ENCODE assay signal across 22 mouse cellular contexts in genomic region chr1:40889617-40890016, GRCm38 (mm10).
A peak's percentile ranks its signal among the peaks of the same experiment; 100 is the strongest.
DNase-seq lines count a peak whose midpoint lies in the region; ATAC-seq lines count a peak whose summit lies in the region.
"Had no signal": no experiment of that assay in that cellular context is flagged by ENCODE, and none has a peak within 500 bp of the region (broad histone marks: within the 10 kb centered on the region; RNA-seq: fewer than 3 reads in every experiment).

No protein-coding gene starts in this region.

- peak overlapping the region; percentile 1 for H3K4me2 ChIP-seq in forebrain, embryonic 16.5 days (ENCODE audit: low read length)
- H3K4me2 ChIP-seq in forebrain, embryonic 13.5 days, result no peak overlapping the region
- no peak overlapping the region for H3K4me2 ChIP-seq in midbrain, embryonic 14.5 days (ENCODE audit: low read length)
- no peak overlapping the region for H3K4me2 ChIP-seq in midbrain, embryonic 13.5 days (replicated peaks)
- H3K4me2 ChIP-seq: forebrain, embryonic 12.5 days; heart, embryonic 11.5 days; hindbrain, embryonic 12.5 days had no signal

- H3K36me3 ChIP-seq in forebrain, embryonic 16.5 days (ENCODE audit: control insufficient read depth, insufficient read depth), result no peaks in the 10 kb centered on the region
- no peaks in the 10 kb centered on the region for H3K36me3 ChIP-seq in forebrain, embryonic 13.5 days (ENCODE audit: poor library complexity, severe bottlenecking)
- no peaks in the 10 kb centered on the region for H3K36me3 ChIP-seq in midbrain, embryonic 14.5 days (ENCODE audit: control insufficient read depth, insufficient read depth, low read length)
- no peaks in the 10 kb centered on the region for H3K36me3 ChIP-seq in midbrain, embryonic 13.5 days
- no peaks in the 10 kb centered on the region for H3K36me3 ChIP-seq in limb, embryonic 10.5 days
- H3K36me3 ChIP-seq: embryonic facial prominence, embryonic 13.5 days; forebrain, embryonic 12.5 days; hindbrain, embryonic 12.5 days; hindbrain, embryonic 15.5 days had no signal

- peak; percentile 33 for DNase-seq in heart, adult 11 months
- no peak for DNase-seq in heart, adult 18-20 months
- peak; percentile 26 for DNase-seq in midbrain, embryonic 14.5 days
- DNase-seq in limb, embryonic 10.5 days (ENCODE audit: low spot score), result peak; percentile 18
- DNase-seq in adrenal gland, postnatal 4 days (ENCODE audit: low spot score in 2 of 2), result no peak
- DNase-seq: adrenal gland, adult 2 months; adrenal gland, postnatal 14 days; cerebellum, adult 11 months; cerebellum, adult 2 months; cerebellum, adult 9-11 months; cerebellum, postnatal 25 days had no signal

- H3K9me3 ChIP-seq in forebrain, embryonic 16.5 days (ENCODE audit: control insufficient read depth, low read length), result no peaks in the 10 kb centered on the region
- H3K9me3 ChIP-seq in forebrain, embryonic 13.5 days (replicated peaks), result no peaks in the 10 kb centered on the region
- no peaks in the 10 kb centered on the region for H3K9me3 ChIP-seq in midbrain, embryonic 14.5 days (ENCODE audit: control insufficient read depth, low read length)
- H3K9me3 ChIP-seq in midbrain, embryonic 13.5 days, result no peaks in the 10 kb centered on the region
- H3K9me3 ChIP-seq in limb, embryonic 10.5 days (replicated peaks), result no peaks in the 10 kb centered on the region
- H3K9me3 ChIP-seq: embryonic facial prominence, embryonic 13.5 days; forebrain, embryonic 12.5 days; hindbrain, embryonic 12.5 days; hindbrain, embryonic 15.5 days had no signal

- H3K27ac ChIP-seq in forebrain, embryonic 16.5 days (ENCODE audit: low read length), result no peak overlapping the region
- H3K27ac ChIP-seq in forebrain, embryonic 13.5 days, result no peak overlapping the region
- H3K27ac ChIP-seq in midbrain, embryonic 14.5 days (replicated peaks; ENCODE audit: low read depth, low read length), result no peak overlapping the region
- H3K27ac ChIP-seq in midbrain, embryonic 13.5 days, result no peak overlapping the region
- no peak overlapping the region for H3K27ac ChIP-seq in limb, embryonic 10.5 days
- H3K27ac ChIP-seq: forebrain, embryonic 12.5 days; hindbrain, embryonic 12.5 days; hindbrain, embryonic 15.5 days had no signal

- no peak for ATAC-seq in forebrain, embryonic 16.5 days
- ATAC-seq in forebrain, embryonic 13.5 days, result no peak
- no peak for ATAC-seq in midbrain, embryonic 14.5 days (ENCODE audit: low FRiP score, low TSS enrichment)
- ATAC-seq in midbrain, embryonic 13.5 days, result no peak
- ATAC-seq: CD4-positive, CD25-positive, alpha-beta regulatory T cell, adult 4 months; inflammation-experienced regulatory T-cells, adult 6 months; intestine, embryonic 16.5 days had no signal

- WGBS in forebrain, embryonic 16.5 days, result 41% methylated on average over 14 of the region's 14 CpGs
- 78% methylated on average over 14 of the region's 14 CpGs for WGBS in forebrain, embryonic 13.5 days
- 75% methylated on average over 14 of the region's 14 CpGs for WGBS in midbrain, embryonic 14.5 days
- 77% methylated on average over 14 of the region's 14 CpGs for WGBS in midbrain, embryonic 13.5 days
- 89% methylated on average over 14 of the region's 14 CpGs for WGBS in limb, embryonic 10.5 days

- no peak overlapping the region for H3K4me3 ChIP-seq in forebrain, embryonic 16.5 days (replicated peaks; ENCODE audit: low read length)
- H3K4me3 ChIP-seq in forebrain, embryonic 13.5 days, result no peak overlapping the region
- no peak overlapping the region for H3K4me3 ChIP-seq in midbrain, embryonic 14.5 days (replicated peaks; ENCODE audit: low read depth, low read length)
- no peak overlapping the region for H3K4me3 ChIP-seq in midbrain, embryonic 13.5 days (replicated peaks)
- no peak overlapping the region for H3K4me3 ChIP-seq in limb, embryonic 10.5 days
- H3K4me3 ChIP-seq: embryonic facial prominence, embryonic 13.5 days; forebrain, embryonic 12.5 days; hindbrain, embryonic 12.5 days; hindbrain, embryonic 15.5 days had no signal

- H3K9ac ChIP-seq in forebrain, embryonic 16.5 days (replicated peaks; ENCODE audit: low read depth, low read length), result no peak overlapping the region
- no peak overlapping the region for H3K9ac ChIP-seq in forebrain, embryonic 13.5 days
- H3K9ac ChIP-seq in midbrain, embryonic 14.5 days (replicated peaks; ENCODE audit: low read length), result no peak overlapping the region
- no peak overlapping the region for H3K9ac ChIP-seq in midbrain, embryonic 13.5 days (replicated peaks)
- H3K9ac ChIP-seq: embryonic facial prominence, embryonic 13.5 days; hindbrain, embryonic 12.5 days; hindbrain, embryonic 15.5 days had no signal

- no peaks in the 10 kb centered on the region for H3K27me3 ChIP-seq in forebrain, embryonic 16.5 days (replicated peaks; ENCODE audit: control insufficient read depth, insufficient read depth, low read length)
- H3K27me3 ChIP-seq in forebrain, embryonic 13.5 days, result no peaks in the 10 kb centered on the region
- H3K27me3 ChIP-seq in midbrain, embryonic 14.5 days (ENCODE audit: control insufficient read depth, insufficient read depth, low read length), result no peaks in the 10 kb centered on the region
- no peaks in the 10 kb centered on the region for H3K27me3 ChIP-seq in midbrain, embryonic 13.5 days
- no peaks in the 10 kb centered on the region for H3K27me3 ChIP-seq in limb, embryonic 10.5 days (ENCODE audit: low read depth, poor library complexity, severe bottlenecking)
- H3K27me3 ChIP-seq: embryonic facial prominence, embryonic 13.5 days; forebrain, embryonic 12.5 days; hindbrain, embryonic 12.5 days; hindbrain, embryonic 15.5 days had no signal

- H3K4me1 ChIP-seq in forebrain, embryonic 16.5 days (replicated peaks; ENCODE audit: control insufficient read depth, insufficient read depth, low read length), result peaks cover 13% of the 10 kb centered on the region
- peaks cover 18% of the 10 kb centered on the region; the same call in 1 of the 2 replicates for H3K4me1 ChIP-seq in forebrain, embryonic 13.5 days
- peaks cover 12% of the 10 kb centered on the region; the same call in 1 of the 2 replicates for H3K4me1 ChIP-seq in midbrain, embryonic 14.5 days (ENCODE audit: control insufficient read depth, insufficient read depth, low read length)
- H3K4me1 ChIP-seq in midbrain, embryonic 13.5 days (replicated peaks), result peaks cover 17% of the 10 kb centered on the region
- peaks cover 8% of the 10 kb centered on the region for H3K4me1 ChIP-seq in limb, embryonic 10.5 days

Comparison
In these comparisons a context has a peak if more than half of its experiments do, and no peak if none do; other contexts are left out.
1. DNase-seq: peak in heart, adult 11 months (single experiment), midbrain, embryonic 14.5 days (single experiment) and limb, embryonic 10.5 days (single experiment); none in heart, adult 18-20 months (0 of 2) and adrenal gland, postnatal 4 days (0 of 2).